Mouse (Mus musculus): ENCODE results near the gene Capn1. TPM values are rescaled to one million over a fixed set of nuclear protein-coding genes. Genes with fewer than 3 reads are reported as not detected.

The Capn1 gene
- 28.9 TPM for polyA plus RNA-seq (2015; fragmentation: Illumina TruSeq; extraction: RNeasy Lipid Tissue Mini Kit (QIAGEN cat#74804); ENCODE audit: insufficient read depth, low replicate concordance)

DNA sequence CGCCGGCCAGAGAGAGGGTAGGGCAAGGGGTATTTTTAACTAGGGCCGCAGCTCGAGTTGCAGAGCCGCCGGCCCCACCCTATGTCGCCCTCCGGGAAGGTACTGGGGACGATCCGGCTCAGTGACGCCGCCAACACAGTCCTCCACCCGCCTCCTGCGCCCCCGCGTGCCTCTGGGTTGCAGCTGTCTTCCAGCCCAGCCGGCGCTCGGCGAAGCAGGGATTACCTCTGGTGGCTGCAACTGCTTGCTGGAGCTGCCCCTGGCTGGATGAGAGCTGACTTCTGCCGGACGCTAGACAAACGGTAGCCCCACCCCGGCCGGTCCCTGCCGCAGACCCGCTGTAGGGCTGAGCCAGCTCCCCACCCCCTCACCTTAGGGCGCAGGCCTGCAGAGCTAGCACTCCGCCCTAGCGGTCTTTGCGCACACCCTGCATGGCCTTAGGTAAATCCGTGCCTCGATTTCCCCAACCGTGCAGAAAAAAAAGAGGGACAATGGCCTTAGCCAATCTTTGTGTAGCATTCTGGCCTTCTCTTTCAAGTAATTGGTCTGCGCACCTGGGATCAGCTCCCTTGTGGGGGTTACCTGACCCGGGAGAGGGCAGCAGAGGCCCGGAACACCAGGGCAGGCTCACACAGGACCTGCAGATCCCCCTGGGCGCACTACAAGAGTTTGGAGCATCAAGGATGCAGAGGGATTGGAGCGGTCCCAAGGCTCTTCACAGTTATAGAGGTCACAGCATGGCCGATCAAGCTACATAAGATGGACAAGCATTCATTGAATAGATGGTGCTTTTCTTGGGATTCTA is at the start of gene Capn1:
Gene Capn1 (minus strand): TSS at position 387 of the 805 bp plus-strand sequence.

DNA sequence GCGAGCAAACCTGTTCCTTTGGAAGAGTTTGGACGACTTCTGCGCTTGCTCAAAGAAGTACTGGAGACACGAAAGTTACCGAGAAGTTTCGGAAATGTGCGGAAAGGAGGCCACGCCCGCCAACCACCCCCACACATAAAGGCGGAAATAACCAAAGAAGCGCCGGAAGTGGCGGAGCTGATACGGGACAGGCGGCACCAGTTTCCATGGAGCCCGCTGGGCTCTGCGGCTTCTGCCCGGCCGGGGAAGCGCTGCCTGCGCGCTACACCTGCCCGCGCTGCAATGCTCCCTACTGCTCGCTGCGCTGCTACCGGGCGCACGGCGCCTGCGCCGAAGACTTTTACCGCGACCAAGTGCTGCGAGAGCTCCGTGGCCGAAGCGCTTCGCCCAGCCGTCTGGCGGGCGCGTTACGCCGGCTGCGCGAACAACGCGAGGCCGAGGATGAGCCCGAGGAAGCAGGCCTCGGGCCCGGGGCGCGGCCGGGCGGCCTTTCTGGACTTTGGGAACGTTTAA is 45.4 kb upstream of the Capn1 start, which contains the start of gene Znhit2:
Gene Znhit2 (plus strand): TSS at position 172 of the 513 bp plus-strand sequence.

DNA sequence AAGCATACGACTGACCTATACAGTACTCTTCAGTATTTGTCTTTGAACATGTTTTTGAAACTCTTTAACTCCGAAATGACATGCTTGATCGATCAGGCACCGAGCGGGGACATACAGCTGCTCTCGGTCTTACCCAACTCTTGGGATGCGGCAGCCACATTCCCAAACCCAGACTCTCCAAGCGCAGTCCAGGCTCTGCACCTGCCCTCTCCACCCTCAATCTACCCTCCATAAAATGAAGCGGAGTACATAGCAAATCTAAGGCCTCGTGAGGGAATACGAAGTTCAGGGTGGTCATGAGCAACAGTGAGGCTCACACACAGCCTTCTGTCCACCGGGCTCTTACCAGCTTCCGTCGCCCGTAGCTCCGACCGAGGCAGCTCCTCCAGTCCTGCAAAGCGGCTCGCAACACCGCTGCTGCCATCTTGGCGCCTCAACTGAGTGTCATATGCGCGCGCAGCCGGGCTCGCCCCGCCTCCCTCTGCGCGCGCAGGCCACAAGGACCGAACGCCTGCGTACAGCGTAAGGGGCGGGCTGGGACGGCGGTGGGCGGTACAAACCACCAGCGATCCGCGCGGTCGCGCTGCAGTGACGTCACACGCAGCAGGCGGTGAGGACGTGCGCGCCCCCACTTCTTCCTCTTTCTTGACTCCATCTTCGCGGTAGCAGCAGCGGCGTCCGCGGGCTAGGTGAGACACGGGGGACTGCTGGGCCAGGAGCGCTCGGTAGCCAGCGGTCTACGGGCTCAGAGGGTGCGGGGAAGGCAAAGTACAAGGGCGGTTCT is 41.8 kb upstream of the Capn1 start, which contains the start of the genes Mrpl49 and Fau:
Gene Mrpl49 (minus strand): TSS at position 473 of the 784 bp plus-strand sequence.
Gene Fau (plus strand): TSS at position 532 of the 784 bp plus-strand sequence.

DNA sequence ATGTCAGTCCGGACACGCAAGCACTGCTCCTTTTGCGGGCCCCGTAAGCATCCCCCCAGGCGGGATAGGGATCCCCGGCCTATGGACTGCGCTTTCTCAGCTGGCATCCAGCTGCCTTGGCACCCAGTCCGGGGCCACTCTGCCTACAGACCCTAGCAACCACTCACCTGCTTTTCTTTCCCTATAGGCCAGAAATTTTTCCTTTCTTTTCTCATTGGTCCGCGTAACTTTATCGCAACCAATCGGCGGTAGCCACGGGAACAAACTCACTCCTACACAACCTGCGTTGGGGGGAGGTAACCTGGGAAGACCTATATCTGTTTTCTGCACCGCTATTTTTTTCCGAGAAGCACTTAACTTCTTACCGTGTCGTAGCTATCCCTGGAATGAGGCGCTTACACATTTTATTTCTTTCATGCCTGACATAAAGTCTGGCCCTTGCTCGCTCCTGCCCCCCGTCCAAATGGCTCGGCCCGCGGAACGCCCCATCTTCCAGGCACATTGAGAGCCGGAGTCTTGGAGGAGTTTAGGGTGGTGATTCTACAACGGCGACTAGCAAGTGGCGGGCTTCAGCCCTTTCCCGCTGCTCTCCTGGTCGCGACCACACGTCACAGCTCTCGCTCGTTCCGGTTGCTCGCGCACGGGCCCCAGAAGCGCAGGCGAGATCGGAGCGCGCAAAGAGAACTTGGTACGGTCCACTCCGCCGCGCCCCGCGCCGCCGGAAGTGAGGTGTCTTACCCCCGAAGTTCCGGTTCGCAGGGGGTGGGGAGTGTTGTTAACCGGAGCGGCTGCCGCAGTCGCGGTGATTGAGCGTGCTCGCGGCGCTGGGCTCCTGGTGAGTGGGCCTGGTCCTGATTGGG is 30.8 kb upstream of the Capn1 start, which contains the start of gene Syvn1:
Gene Syvn1 (plus strand): TSS at position 283 of the 860 bp plus-strand sequence.

DNA sequence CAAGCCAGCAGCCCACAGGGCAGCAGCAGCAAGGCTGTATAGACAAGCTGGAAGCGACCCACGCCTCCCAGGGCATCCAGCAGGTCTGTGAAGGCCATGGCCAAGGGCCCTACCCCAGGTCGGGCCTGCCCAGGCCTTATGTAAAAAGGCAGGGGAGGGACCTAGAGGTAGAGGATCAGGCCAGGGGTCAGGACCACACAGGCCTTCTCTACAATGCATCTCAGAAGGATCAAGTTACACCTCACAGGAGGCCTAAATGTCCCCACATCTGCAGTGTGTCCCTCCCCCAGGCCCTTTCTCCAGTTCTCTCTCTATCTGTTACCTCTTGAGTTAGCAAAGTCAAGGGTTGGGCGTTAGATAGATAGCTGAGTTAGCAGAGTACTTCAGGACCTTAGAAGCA is 29.7 kb downstream of the Capn1 start, which contains the start of gene Slc22a20:
Gene Slc22a20 (minus strand): TSS at position 101 of the 400 bp plus-strand sequence.

DNA sequence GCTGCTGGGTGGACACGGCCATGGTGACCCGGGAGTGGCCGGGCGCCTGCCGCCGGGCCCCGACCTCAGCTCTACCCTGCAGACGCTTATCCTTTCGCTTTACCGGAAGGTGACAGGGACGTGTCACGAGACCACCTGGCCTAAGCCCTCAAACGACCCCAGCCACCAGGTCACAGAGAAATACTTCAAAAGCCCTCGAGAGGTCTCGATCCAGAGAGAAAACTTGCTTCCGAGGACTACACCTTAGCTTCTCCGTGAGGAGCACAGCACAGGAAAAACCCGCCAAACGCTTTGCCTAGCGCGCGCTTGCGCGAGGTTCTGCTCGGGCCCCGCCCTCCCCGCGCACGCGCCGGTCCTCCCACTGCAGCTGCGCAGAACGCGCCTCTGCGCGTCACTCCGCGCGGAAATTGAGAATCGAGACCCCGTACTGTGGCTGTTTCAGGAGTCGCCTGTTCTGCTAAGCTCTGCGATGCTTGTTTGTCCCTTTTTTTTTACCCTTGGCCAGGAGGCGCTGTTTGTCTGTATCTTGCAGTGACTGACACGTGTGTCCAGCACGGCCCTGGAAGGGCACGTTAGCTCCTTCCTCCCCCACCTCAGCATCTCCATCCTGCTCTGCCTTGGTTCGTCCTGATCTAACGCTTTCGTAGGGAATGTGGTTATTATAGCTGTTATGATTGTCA is 51.7 kb downstream of the Capn1 start, which contains the start of gene Pola2:
Gene Pola2 (minus strand): TSS at position 320 of the 680 bp plus-strand sequence.

Other genes starting within 250 kb of the Capn1 start
- gene Scyl1, start 244.5 kb downstream of the Capn1 start, polyA plus RNA-seq (2015; fragmentation: Illumina TruSeq; extraction: RNeasy Lipid Tissue Mini Kit (QIAGEN cat#74804); ENCODE audit: insufficient read depth, low replicate concordance): 17.1 TPM
- gene Frmd8, start 140.6 kb downstream of the Capn1 start, polyA plus RNA-seq (2015; fragmentation: Illumina TruSeq; extraction: RNeasy Lipid Tissue Mini Kit (QIAGEN cat#74804); ENCODE audit: insufficient read depth, low replicate concordance): 18.0 TPM
- 35.5 TPM for gene Slc25a45, start 138.1 kb downstream of the Capn1 start, polyA plus RNA-seq (2015; fragmentation: Illumina TruSeq; extraction: RNeasy Lipid Tissue Mini Kit (QIAGEN cat#74804); ENCODE audit: insufficient read depth, low replicate concordance)
- 0.84 TPM for gene Tigd3, start 121.7 kb downstream of the Capn1 start, polyA plus RNA-seq (2015; fragmentation: Illumina TruSeq; extraction: RNeasy Lipid Tissue Mini Kit (QIAGEN cat#74804); ENCODE audit: insufficient read depth, low replicate concordance)
- 103 TPM for gene Dpf2, start 102.9 kb downstream of the Capn1 start, polyA plus RNA-seq (2015; fragmentation: Illumina TruSeq; extraction: RNeasy Lipid Tissue Mini Kit (QIAGEN cat#74804); ENCODE audit: insufficient read depth, low replicate concordance)
- gene Cdc42ep2, start 91.1 kb downstream of the Capn1 start, polyA plus RNA-seq (2015; fragmentation: Illumina TruSeq; extraction: RNeasy Lipid Tissue Mini Kit (QIAGEN cat#74804); ENCODE audit: insufficient read depth, low replicate concordance): 6.4 TPM
- 30.6 TPM for gene Pola2, start 51.7 kb downstream of the Capn1 start, polyA plus RNA-seq (2015; fragmentation: Illumina TruSeq; extraction: RNeasy Lipid Tissue Mini Kit (QIAGEN cat#74804); ENCODE audit: insufficient read depth, low replicate concordance)
- gene Slc22a20, start 29.8 kb downstream of the Capn1 start, polyA plus RNA-seq (2015; fragmentation: Illumina TruSeq; extraction: RNeasy Lipid Tissue Mini Kit (QIAGEN cat#74804); ENCODE audit: insufficient read depth, low replicate concordance): not detected
- 42.1 TPM for gene Syvn1, start 30.7 kb upstream of the Capn1 start, polyA plus RNA-seq (2015; fragmentation: Illumina TruSeq; extraction: RNeasy Lipid Tissue Mini Kit (QIAGEN cat#74804); ENCODE audit: insufficient read depth, low replicate concordance)
- gene Mrpl49, start 41.9 kb upstream of the Capn1 start, polyA plus RNA-seq (2015; fragmentation: Illumina TruSeq; extraction: RNeasy Lipid Tissue Mini Kit (QIAGEN cat#74804); ENCODE audit: insufficient read depth, low replicate concordance): 48.0 TPM
- gene Fau, start 41.9 kb upstream of the Capn1 start, polyA plus RNA-seq (2015; fragmentation: Illumina TruSeq; extraction: RNeasy Lipid Tissue Mini Kit (QIAGEN cat#74804); ENCODE audit: insufficient read depth, low replicate concordance): 1,233 TPM
- 0.99 TPM for gene Znhit2, start 45.3 kb upstream of the Capn1 start, polyA plus RNA-seq (2015; fragmentation: Illumina TruSeq; extraction: RNeasy Lipid Tissue Mini Kit (QIAGEN cat#74804); ENCODE audit: insufficient read depth, low replicate concordance)
- gene Tm7sf2, start 52.5 kb upstream of the Capn1 start, polyA plus RNA-seq (2015; fragmentation: Illumina TruSeq; extraction: RNeasy Lipid Tissue Mini Kit (QIAGEN cat#74804); ENCODE audit: insufficient read depth, low replicate concordance): 8.7 TPM
- gene Vps51, start 61.3 kb upstream of the Capn1 start, polyA plus RNA-seq (2015; fragmentation: Illumina TruSeq; extraction: RNeasy Lipid Tissue Mini Kit (QIAGEN cat#74804); ENCODE audit: insufficient read depth, low replicate concordance): 47.4 TPM
- not detected for gene Tmem262, start 64.1 kb upstream of the Capn1 start, polyA plus RNA-seq (2015; fragmentation: Illumina TruSeq; extraction: RNeasy Lipid Tissue Mini Kit (QIAGEN cat#74804); ENCODE audit: insufficient read depth, low replicate concordance)
- not detected for gene Gm28374, start 66.4 kb upstream of the Capn1 start, polyA plus RNA-seq (2015; fragmentation: Illumina TruSeq; extraction: RNeasy Lipid Tissue Mini Kit (QIAGEN cat#74804); ENCODE audit: insufficient read depth, low replicate concordance)
- 12.9 TPM for gene Zfpl1, start 69.1 kb upstream of the Capn1 start, polyA plus RNA-seq (2015; fragmentation: Illumina TruSeq; extraction: RNeasy Lipid Tissue Mini Kit (QIAGEN cat#74804); ENCODE audit: insufficient read depth, low replicate concordance)
- 8.2 TPM for gene Cdca5, start 69.1 kb upstream of the Capn1 start, polyA plus RNA-seq (2015; fragmentation: Illumina TruSeq; extraction: RNeasy Lipid Tissue Mini Kit (QIAGEN cat#74804); ENCODE audit: insufficient read depth, low replicate concordance)
- 0.47 TPM for gene AC131692.1, start 78.5 kb upstream of the Capn1 start, polyA plus RNA-seq (2015; fragmentation: Illumina TruSeq; extraction: RNeasy Lipid Tissue Mini Kit (QIAGEN cat#74804); ENCODE audit: insufficient read depth, low replicate concordance)
- gene Naaladl1, start 89.9 kb upstream of the Capn1 start, polyA plus RNA-seq (2015; fragmentation: Illumina TruSeq; extraction: RNeasy Lipid Tissue Mini Kit (QIAGEN cat#74804); ENCODE audit: insufficient read depth, low replicate concordance): not detected
- gene Sac3d1, start 102.8 kb upstream of the Capn1 start, polyA plus RNA-seq (2015; fragmentation: Illumina TruSeq; extraction: RNeasy Lipid Tissue Mini Kit (QIAGEN cat#74804); ENCODE audit: insufficient read depth, low replicate concordance): 4.3 TPM
- 16.4 TPM for gene Snx15, start 112.4 kb upstream of the Capn1 start, polyA plus RNA-seq (2015; fragmentation: Illumina TruSeq; extraction: RNeasy Lipid Tissue Mini Kit (QIAGEN cat#74804); ENCODE audit: insufficient read depth, low replicate concordance)
- gene Batf2, start 125.1 kb upstream of the Capn1 start, polyA plus RNA-seq (2015; fragmentation: Illumina TruSeq; extraction: RNeasy Lipid Tissue Mini Kit (QIAGEN cat#74804); ENCODE audit: insufficient read depth, low replicate concordance): 1.8 TPM
- gene Arl2, start 125.7 kb upstream of the Capn1 start, polyA plus RNA-seq (2015; fragmentation: Illumina TruSeq; extraction: RNeasy Lipid Tissue Mini Kit (QIAGEN cat#74804); ENCODE audit: insufficient read depth, low replicate concordance): 11.0 TPM
- not detected for gene Majin, start 168.5 kb upstream of the Capn1 start, polyA plus RNA-seq (2015; fragmentation: Illumina TruSeq; extraction: RNeasy Lipid Tissue Mini Kit (QIAGEN cat#74804); ENCODE audit: insufficient read depth, low replicate concordance)
- not detected for gene Gpha2, start 210.5 kb upstream of the Capn1 start, polyA plus RNA-seq (2015; fragmentation: Illumina TruSeq; extraction: RNeasy Lipid Tissue Mini Kit (QIAGEN cat#74804); ENCODE audit: insufficient read depth, low replicate concordance)
- 11.9 TPM for gene Ppp2r5b, start 220.0 kb upstream of the Capn1 start, polyA plus RNA-seq (2015; fragmentation: Illumina TruSeq; extraction: RNeasy Lipid Tissue Mini Kit (QIAGEN cat#74804); ENCODE audit: insufficient read depth, low replicate concordance)
- 6.0 TPM for gene Atg2a, start 225.8 kb upstream of the Capn1 start, polyA plus RNA-seq (2015; fragmentation: Illumina TruSeq; extraction: RNeasy Lipid Tissue Mini Kit (QIAGEN cat#74804); ENCODE audit: insufficient read depth, low replicate concordance)